Mouse (Mus musculus) brown adipose tissue, adult 24 weeks (tissue): ENCODE measurements around the gene Gdf15. TPM values are rescaled to one million over a fixed set of nuclear protein-coding genes. Genes with fewer than 3 reads are reported as not detected.
A peak's percentile ranks its signal among the peaks of the same experiment; 100 is the strongest.

Source experiments
- H3K27ac ChIP-seq: fragments of 200-500 bp; replicated peaks from 2 replicates; pipeline ENCODE4 v1.5.1; 2012; ENCODE audit warnings: low read depth, mild to moderate bottlenecking, low read length
- H3K4me1 ChIP-seq: fragments of 200-500 bp; 2 replicates; pipeline ENCODE4 v1.6.1; 2012; ENCODE audit warnings: low read length, mixed read lengths; ENCODE audit not compliant: control insufficient read depth, insufficient read depth, insufficient read length
- H3K4me3 ChIP-seq: fragments of 200-500 bp; 2 replicates; pipeline ENCODE4 v1.5.1; 2012; ENCODE audit warnings: low read depth, mild to moderate bottlenecking, low read length, moderate library complexity; ENCODE audit not compliant: insufficient read depth
- polyA plus RNA-seq: library from polyadenylated mRNA; stranded (reverse); fragments of >200 nt; gene quantifications from 2 replicates; pipeline ENCODE4 v1.2.4, GENCODE M21; 2012; ENCODE audit not compliant: missing spikeins, insufficient read depth, insufficient read length

The Gdf15 gene
- polyA plus RNA-seq, 1 experiment, result 1.7 TPM

- no peak overlapping the region for H3K4me3 ChIP-seq
- peak overlapping the region; percentile 94 for H3K27ac ChIP-seq
- H3K4me1 ChIP-seq, result peaks cover 40% of the 10 kb centered on the region
Observed at GRCm38 (mm10) chr8:70647343-70648163, 15.3 kb upstream of the Gdf15 start.

- H3K4me1 ChIP-seq, result peaks cover 40% of the 10 kb centered on the region
- peak overlapping the region; percentile 88 for H3K27ac ChIP-seq
- no peak overlapping the region for H3K4me3 ChIP-seq
Observed at GRCm38 (mm10) chr8:70646775-70647174, 14.5 kb upstream of the Gdf15 start.

GRCm38 (mm10) chr8:70646369-70646768 lies 14.1 kb upstream of the Gdf15 start:
- H3K4me1 ChIP-seq, result peaks cover 40% of the 10 kb centered on the region
- no peak overlapping the region for H3K4me3 ChIP-seq
- H3K27ac ChIP-seq, result peak overlapping the region; percentile 88

GRCm38 (mm10) chr8:70645501-70646224 lies 13.4 kb upstream of the Gdf15 start:
- Histone ChIP-seq H3K4me1 (peaks cover 40% of the 10 kb centered on the region), H3K27ac (peak overlapping the region; percentile 88), H3K4me3 (no peak overlapping the region)

- no peak overlapping the region for H3K4me3 ChIP-seq
- H3K4me1 ChIP-seq, result peaks cover 34% of the 10 kb centered on the region
Observed at GRCm38 (mm10) chr8:70644065-70644464, 11.8 kb upstream of the Gdf15 start.

GRCm38 (mm10) chr8:70643019-70643418 lies 10.8 kb upstream of the Gdf15 start:
- peaks cover 24% of the 10 kb centered on the region for H3K4me1 ChIP-seq
- no peak overlapping the region for H3K27ac ChIP-seq
- H3K4me3 ChIP-seq, result no peak overlapping the region

More at GRCm38 (mm10) chr8:70644065-70644464, 11.8 kb upstream of the Gdf15 start:
- no peak overlapping the region for H3K27ac ChIP-seq

- no peak overlapping the region for H3K4me3 ChIP-seq
- peaks cover 17% of the 10 kb centered on the region for H3K4me1 ChIP-seq
- H3K27ac ChIP-seq, result no peak overlapping the region
Observed at GRCm38 (mm10) chr8:70638752-70639151, 6.5 kb upstream of the Gdf15 start.

GRCm38 (mm10) chr8:70636838-70637237 lies 4.6 kb upstream of the Gdf15 start:
- no peak overlapping the region for H3K27ac ChIP-seq
- H3K4me3 ChIP-seq, result no peak overlapping the region
- H3K4me1 ChIP-seq, result peaks cover 21% of the 10 kb centered on the region

GRCm38 (mm10) chr8:70635527-70635926 lies 3.3 kb upstream of the Gdf15 start:
- Histone ChIP-seq H3K4me1 (peaks cover 24% of the 10 kb centered on the region), H3K27ac (peak overlapping the region; percentile 84), H3K4me3 (no peak overlapping the region)

- H3K27ac ChIP-seq, result peak overlapping the region; percentile 84
- H3K4me3 ChIP-seq, result no peak overlapping the region
- H3K4me1 ChIP-seq, result peaks cover 24% of the 10 kb centered on the region
Observed at GRCm38 (mm10) chr8:70634066-70634465, 1.8 kb upstream of the Gdf15 start.

- Histone ChIP-seq H3K27ac (peak overlapping the region; percentile 84), H3K4me3 (peak overlapping the region; percentile 65), H3K4me1 (peaks cover 24% of the 10 kb centered on the region)
Observed at GRCm38 (mm10) chr8:70631436-70631835, 820 bp downstream of the Gdf15 start.

- Histone ChIP-seq H3K4me3 (peak overlapping the region; percentile 65), H3K4me1 (peaks cover 24% of the 10 kb centered on the region), H3K27ac (peak overlapping the region; percentile 84)
Observed at GRCm38 (mm10) chr8:70630532-70631381, 1.5 kb downstream of the Gdf15 start.

- Histone ChIP-seq H3K27ac (peak overlapping the region; percentile 84), H3K4me3 (peak overlapping the region; percentile 65), H3K4me1 (peaks cover 15% of the 10 kb centered on the region)
Observed at GRCm38 (mm10) chr8:70629574-70630531, 2.4 kb downstream of the Gdf15 start.

GRCm38 (mm10) chr8:70628986-70629490 lies 3.2 kb downstream of the Gdf15 start:
- H3K4me3 ChIP-seq, result no peak overlapping the region

More at GRCm38 (mm10) chr8:70628986-70629490, 3.2 kb downstream of the Gdf15 start:
- Histone ChIP-seq H3K4me1 (peaks cover 8% of the 10 kb centered on the region), H3K27ac (no peak overlapping the region)
